Mouse (Mus musculus): ENCODE data around the gene Iba57.

Iba57 gene

DNA sequence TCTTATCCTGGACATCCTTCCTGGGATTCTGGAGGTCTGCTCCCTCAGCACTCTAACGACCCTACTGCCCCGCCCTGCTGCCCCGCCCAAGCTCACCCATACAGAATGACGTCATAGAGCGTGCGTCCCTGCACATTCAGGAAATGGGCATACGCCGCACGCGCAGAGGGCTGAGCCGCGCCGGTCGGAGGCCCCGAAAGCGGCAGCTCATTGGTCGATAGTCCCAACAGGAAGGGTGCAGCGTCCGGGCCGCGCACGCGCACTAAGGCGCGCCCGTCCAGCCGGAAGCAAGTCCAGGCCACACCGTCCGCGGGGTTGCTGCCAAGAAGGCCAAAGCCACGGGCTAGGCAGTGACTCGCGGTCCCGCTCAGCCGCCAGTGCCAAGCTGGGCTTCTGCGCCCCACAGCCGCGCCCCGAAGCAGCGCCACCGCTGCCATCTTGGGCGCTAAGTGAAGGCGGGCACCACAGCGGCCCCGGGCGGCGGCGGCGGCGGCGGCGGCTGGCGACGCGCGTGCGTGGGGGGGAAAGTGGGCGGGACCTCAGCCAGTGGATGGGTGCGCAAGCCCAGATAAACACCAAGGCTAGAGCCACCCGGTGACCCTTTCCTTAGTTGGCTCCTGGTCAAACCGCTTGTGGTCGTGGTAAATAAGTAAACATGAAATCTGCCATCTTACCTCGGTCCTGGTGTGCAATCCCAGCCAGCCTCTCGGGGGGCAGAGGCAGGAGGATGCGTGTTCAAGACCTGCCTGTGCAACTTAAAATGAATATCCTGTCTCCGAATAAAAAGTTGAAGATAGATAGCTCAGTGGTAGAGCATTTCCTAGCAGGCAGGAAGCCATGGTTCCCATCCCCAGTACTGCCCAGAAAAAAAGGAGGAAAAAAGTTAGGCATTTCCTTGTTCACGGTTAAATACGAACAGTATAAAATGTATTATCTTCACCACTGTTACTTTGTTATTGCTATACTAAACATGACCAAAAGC, at the start of gene Iba57:
TSS of gene Iba57 (minus strand) at position 485 of the 982 bp plus-strand sequence.
- 3% methylated on average over 68 of the region's 68 CpGs for WGBS

DNA sequence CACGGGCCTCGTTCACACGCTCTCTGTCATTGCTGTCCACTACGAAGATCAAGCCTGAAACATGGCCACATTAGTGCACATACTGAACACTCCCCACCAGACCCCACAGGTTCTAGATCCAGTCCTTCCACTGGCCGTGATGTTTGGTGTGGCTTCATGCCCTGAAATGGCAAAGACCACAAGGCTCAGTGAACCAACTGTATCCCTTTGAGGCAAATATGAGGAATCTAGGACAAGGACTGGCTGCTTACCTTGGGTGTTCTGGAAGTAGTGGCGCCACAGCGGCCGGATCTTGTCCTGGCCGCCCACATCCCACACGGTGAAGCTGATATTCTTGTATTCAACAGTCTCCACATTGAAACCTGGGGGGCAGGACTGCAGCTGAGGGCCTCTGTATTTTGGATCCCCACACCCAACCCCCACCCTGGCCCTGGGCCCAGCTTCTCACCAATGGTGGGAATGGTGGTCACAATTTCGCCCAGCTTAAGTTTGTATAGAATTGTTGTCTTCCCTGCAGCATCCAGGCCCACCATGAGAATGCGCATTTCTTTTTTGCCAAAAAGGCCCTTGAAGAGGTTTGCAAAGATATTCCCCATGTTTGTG, 49.5 kb upstream of the Iba57 start:
- WGBS = 64% methylated on average over 12 of the region's 12 CpGs

DNA sequence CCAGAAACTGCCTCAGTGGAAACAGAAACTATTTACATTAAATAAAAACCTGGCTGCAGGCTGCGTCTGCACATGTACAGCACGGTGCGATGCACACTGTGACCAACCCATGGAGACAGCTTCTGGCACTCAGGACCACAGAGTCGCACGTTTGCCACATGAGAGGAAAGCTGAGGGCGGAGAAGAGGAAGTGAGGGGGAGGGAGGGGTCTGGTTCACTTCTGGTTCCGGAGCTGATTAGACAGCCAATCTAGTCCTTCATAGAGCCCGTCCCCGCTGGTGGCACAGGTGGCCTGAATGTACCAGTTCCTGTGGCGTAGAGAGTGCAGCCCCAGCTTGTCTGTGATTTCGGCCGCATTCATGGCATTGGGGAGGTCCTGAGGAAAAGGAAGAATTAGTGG, 48.8 kb upstream of the Iba57 start:
- WGBS = 51% methylated on average over 12 of the region's 12 CpGs

DNA sequence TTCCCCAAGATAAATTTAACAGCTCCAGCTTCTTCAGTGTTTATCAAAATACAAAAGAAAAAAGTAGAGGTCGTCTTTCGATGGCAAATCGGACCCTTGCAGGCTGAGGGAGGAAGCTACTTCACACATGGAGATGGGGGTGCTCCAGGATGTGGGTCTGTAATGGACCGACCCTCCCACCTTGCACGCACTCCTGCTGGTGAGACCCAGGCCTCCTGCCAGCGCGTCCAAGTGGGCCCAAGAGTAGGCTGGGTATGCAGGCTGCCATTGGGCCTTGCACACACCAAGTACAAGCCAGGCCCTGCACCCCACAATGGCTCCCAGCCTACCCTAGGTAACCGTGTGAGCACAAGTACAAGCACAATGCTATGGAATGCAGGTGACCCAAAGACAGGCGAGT, 48.0 kb upstream of the Iba57 start:
- 73% methylated on average over 9 of the region's 9 CpGs for WGBS

DNA sequence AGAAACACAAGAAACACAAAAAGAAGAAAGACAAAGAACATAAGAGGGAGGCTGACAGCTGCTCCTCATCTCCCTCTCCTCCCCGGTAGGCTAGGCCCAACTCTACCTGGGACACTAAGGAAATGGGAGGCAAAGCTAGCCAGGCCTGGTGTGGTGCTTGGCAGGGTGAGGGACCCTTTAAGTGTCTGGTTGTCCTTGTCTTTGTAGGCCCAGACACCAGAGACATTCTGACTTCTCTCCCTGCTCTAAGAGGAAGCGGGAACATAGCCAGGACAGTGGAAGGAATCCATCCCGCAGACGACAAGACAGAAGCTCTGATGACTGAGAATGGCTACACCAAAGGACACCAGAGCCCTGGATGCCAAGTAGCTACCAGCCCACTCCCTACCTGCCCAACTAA, 46.5 kb upstream of the Iba57 start:
- WGBS = 56% methylated on average over 4 of the region's 4 CpGs

DNA sequence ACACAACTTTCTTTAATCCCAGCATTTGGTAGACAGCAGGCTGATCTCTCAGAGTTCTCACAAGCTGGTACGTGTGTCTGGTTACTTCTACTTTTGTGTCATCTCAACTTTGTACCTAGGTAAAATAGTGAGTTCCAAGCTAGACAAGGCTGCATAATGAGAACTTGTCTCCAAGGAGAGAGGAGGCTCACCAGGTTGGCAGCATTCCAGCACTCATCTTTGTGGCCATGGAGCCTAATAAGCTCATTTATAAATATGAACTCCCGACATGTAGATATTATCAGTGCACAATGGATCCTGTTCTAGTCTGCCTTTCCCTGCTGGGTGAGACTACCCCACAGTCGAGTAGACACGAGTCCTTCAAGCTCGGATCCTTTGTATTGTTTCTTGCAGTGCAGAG, 46.0 kb upstream of the Iba57 start:
- 38% methylated on average over 5 of the region's 5 CpGs for WGBS

DNA sequence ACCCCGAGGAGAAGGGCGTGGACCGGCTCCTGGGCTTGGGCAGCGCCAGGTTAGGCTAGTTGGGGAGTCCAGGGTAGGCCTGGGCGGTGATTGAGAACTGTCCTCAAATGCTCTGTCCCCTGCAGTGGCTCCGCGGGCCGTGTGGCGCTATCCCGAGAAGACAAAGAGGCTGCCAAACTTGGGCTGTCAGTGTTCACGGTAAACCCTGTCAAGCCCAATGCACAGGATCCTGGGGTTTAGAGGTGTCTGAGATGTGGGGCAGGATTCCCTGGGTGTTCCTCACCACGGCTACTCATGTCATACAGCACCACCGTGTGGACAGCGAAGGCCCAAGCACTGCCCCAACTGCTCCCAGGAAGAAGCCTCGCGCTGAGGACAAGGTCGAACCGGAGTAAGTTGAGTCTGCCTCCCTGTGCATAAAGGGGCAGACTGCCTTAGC, 45.5 kb upstream of the Iba57 start:
- WGBS = 7% methylated on average over 18 of the region's 18 CpGs

DNA sequence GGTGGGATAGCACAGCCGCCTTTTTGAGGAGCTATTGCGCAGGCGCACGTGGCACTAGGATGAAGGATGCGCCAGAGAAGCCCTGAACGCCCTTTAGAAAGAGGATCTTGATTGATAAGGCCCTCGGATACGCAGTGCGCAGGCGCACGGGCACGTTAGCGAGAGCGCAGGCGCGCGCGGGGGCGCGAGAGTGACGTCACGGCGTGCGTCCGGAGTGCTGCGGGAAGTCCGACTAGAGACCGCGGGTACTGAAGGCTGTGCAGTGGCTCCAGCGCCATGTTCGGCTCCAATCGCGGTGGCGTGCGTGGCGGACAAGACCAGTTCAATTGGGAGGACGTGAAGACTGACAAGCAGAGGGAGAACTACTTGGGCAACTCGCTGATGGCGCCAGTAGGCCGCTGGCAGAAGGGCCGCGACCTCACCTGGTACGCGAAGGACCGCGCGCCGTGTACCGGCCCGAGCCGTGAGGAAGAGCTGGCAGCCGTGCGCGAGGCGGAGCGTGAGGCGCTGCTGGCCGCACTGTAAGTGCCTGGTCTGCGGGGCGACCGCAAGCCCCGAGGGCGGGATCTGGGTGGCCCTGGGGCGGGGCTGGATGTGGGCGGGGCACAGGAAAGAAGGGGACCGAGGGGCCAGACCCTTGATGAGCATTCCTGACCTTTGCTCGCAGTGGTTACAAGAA, 44.8 kb upstream of the Iba57 start, which contains the start of gene 2310033P09Rik:
TSS of gene 2310033P09Rik (plus strand) at position 169 of the 679 bp plus-strand sequence.
- WGBS = under 1% methylated on average over 67 of the region's 67 CpGs

DNA sequence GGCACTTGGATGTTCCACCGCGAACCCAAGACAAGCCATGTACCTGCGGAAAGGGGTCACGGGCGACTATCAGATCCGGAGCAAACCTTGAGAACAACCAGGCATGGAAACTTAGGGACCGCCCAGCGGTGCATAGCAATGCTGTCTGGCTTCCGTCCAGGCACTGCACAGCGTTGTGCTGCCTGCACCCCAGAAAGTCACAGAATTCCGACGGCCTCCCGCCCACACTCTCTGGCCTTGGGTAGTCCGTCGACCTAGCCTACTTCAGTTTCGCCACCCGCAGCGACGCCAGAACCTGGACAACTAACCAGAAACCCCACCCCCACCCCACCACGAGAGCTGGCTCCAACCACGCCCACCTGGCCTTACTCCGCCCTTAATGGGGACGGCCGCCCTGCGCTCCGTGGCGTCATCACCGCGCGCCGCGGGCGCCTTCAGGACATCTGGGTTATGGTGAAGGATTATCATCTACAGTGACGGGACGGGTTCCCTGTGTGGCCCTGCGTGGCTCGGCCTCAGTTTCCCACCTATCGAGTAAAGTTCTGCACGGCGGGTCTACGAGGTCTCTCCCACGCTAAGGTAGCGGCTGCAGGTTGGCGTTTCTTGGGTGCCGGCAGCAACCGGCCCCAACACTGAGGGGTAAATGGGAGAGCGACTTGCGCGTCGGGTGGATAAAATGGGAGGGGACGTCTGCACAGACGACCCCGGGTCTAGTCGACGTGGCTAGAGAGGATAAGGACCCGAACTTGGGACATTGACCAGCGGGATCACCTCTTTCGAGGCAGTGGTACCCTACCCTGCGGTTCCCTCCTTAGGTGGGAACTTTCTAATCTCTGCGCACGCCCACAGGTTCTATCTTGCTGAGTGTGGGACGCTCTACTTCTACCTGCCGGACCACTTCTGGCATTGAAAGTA, 38.8 kb upstream of the Iba57 start, which contains the start of gene Mrpl55:
TSS of gene Mrpl55 (plus strand) at position 406 of the 915 bp plus-strand sequence.
- WGBS = under 1% methylated on average over 63 of the region's 63 CpGs

DNA sequence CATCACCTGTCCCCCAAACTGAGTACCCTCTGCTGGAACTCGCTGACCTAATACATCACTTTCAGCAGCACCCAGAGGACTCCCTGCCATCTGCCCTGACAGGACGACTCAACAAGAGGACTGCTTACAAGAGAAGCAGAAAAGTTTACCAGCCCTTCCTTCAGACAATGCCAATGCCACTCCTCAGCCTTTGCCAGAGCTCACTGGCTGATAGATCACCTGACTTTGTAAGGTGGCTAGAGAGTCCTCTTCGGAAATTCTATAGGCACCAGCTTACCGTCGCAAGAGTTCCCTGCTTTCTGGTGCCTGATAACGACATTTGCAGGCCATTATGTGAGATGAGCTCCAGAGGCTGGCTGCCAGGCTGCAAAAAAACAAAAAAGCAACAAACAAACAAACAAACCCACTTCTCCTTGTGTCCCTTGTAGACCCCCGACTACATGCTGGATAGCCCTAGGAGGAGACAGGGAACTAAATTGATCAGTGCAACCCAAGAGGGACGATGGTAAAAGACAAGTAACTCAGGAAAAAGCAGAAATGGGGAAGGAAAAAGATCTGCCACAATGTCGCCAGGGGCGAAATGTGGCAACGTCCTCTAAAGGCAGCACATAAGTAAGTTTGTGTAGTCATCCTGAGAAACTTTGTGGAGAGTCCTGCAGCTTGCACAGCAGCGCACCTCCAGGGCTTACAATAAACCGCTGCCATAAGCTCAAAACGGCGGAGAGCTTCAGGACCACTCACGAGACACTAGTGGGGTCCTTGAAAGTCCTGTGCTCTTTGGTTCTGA, 37.9 kb upstream of the Iba57 start:
- WGBS = 31% methylated on average over 16 of the region's 16 CpGs

DNA sequence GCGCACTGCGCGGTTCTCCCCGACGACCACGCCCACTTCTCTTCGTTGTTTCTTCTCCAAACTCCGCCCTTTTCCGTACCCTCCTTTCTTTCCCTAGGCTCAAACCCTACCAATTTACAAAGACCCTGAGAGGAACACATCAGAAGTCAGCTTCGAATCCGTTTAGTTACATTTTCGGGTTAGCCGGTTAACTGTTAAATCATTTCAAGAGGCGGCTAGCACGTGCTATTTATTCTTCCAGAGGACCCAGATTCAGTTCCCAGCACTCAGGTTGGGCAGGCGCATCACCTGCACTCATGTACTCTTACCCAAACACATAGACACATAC, 28.5 kb upstream of the Iba57 start, which contains the start of gene Guk1:
TSS of gene Guk1 (minus strand) at position 154 of the 328 bp plus-strand sequence.
- 3% methylated on average over 16 of the region's 16 CpGs for WGBS

DNA sequence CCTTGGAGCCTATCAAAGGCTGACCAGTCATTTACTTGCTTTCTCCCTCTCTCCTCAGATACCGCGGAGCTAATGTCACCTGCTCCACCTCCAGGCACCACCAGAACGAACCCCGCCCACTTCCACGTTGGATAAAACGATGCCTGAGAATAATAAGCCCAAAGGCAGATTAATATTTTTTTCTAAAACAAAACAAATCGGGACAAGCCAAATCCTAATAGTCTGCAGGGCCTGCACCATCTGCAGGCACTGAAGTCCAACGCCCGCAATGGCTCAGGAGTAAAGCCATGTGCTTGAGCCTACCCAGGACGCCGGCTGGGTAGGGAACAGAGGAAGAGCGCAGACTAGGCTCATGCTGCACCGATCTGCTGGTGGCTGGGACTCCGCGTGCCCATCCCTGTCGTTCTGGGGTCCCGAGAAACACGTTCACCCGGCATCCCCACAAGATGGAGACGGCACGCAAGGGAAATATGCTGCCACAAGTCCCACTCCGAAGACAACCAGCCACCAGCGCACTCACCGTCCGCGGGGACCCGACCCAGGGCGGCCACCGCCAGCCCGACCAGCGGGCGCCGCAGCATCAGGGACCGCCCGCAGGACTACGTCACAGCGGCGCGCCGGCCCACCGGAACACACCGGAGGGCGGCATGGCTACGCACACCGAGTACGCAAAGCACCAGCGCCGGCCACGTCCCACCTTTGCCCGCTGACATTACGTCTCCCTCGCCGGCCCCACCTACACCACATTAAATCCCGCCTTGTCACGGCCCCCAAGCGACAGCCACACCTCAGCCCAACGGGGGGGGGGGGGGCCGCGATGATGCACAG, 27.9 kb upstream of the Iba57 start:
- under 1% methylated on average over 59 of the region's 59 CpGs for WGBS

DNA sequence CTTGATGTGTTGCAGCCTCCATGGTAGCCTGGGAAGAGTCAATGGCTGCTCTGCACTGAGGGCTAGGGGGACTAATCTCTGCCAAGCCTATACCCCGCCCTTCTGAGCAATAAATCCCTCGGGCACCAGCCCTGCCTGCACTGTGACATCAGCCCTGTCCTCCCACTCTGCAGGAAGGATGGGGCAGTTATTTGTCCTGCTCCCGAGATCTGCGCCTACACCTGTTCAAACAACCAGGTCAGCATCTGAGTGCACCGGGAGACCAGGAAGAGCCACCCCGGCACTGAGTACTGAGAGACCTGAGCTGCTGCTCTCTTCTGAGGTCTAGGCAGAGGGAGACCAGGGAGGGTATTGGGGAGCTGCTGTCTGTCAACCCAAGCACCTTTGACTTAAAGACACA, 24.2 kb upstream of the Iba57 start:
- 76% methylated on average over 6 of the region's 6 CpGs for WGBS

DNA sequence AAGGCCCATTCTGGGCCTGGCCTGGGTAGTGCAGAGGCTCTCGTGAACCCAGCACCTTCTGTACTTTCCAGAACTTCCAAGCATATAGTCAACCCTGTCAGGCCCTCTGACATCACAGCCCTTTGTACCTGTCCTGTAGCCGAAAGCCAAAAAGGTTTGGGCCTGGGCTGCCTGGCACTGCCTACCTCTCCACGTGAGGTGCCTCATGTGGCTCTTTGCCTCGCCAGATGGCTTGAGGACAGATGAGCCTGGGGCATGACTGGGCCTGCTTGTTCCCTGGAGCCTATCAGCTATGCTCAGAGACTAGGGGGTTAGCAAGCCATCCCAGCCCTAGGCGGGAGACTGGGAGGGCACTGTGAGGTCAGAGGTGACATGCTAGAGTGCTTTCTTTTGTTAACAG, 22.0 kb upstream of the Iba57 start:
- WGBS = 86% methylated on average over 5 of the region's 5 CpGs

DNA sequence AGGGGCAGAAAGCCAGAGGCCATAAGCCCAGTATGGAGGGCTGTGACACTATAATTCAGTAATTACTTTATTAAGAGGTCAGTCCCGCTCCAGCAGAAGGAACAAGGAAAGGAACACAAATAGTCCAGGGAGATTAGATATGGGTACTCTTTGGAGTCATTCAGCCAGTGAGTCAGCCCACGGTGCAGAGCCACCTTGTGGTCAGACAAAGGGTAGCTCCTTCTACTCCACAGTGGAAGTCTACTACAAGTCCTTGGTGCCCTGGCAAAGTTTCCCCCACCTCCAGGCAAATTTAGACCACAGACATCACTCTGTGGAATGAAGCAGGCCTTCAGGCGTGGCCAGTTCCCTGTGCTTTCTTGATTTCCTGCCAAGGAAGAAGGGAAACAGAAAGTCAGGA, 20.3 kb upstream of the Iba57 start:
- 27% methylated on average over 3 of the region's 3 CpGs for WGBS

DNA sequence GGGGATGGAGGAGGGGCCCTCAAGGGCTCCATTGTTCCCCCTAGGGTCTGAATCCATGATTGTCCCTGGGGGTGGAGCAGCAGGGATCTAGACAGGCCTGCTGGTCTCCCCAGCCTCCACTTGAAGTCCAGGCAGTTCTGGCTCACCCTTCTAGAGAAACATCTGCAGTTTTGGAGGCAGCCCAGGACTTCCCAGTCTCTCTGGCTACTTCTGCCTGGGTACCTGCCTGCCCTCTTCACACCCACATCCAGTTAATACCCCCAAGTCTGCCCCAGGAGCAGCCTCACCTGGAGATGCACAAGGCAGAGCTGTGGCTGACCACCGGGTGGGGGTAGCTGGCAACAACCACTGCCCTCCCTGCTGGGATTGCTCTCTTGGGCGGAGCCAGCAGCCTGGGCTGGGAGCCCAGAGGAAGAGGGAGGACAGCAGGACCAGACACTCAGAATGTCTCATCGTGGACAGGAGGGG, 19.4 kb upstream of the Iba57 start, which contains the start of gene Gjc2:
TSS of gene Gjc2 (minus strand) at position 350 of the 468 bp plus-strand sequence.
- WGBS = 31% methylated on average over 3 of the region's 3 CpGs

DNA sequence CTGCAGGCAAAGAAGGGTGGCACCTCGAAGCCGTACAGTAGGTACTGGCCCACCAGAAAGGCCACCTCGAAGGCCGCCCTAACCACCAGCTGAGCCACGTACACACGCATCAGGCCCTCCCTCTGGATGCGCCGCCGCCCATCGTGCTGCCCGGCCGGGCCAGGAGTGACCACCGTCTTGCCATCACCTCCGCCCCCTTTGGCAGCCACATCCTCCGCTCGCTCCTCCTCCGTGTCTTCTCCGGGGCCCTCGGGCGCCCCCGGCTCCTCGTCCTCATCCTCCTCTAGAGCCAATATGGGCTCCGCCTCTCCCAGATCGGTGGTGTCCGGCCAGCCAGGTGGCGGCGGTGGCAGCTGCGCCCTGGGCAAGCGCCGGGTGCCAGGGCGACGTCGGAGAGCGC, 13.4 kb upstream of the Iba57 start:
- WGBS = 10% methylated on average over 34 of the region's 34 CpGs

DNA sequence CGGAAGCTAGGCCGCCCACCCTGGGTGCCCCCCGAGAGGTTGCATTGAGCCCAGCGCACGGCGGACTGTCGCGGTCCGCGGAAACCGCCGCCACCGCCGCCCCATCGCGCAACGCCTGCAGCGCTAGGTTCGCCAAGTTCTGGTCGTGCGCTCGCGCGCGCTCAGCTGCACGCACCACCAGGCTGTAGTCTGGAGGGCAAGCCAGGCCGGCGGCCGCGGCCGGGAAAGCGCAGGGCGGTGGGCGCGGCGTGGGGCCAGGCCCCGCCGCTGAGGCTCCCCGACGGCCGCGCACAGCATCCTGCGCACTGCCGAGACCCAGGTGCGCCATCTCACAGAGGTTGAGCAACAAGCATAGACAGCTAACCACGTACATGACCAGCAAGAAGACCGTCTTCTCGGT, 12.9 kb upstream of the Iba57 start:
- WGBS = 3% methylated on average over 48 of the region's 48 CpGs

DNA sequence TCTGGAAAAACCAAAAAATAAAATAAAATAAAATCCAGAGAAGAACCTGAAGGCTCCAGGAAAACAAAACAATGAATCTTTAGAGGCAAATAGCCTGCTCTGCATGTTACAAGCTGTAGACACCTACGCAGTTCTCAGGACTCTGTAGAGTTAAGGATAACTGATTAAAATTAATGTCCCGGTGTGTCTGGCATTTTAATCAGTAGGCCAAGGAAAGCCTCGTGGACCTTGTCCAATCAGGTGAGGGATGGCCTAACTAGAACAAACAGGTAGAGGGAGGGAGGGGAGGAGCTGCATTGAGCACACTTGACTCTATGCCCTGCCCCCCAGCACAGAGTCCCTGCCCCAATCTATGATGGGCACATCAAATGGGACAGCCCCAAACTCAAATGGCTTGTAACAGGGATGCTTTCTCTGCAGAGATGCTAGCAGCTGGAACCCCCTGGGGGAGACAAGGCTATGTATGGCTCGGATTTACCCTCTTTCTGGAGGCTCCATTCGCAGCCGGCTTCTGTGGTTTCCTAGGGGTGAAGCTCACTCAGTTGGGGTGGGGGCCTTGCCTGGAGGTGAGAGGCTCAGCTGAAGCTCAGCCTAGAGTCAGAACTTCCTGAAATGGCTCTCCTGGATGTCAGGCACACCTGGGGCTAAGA, 10.8 kb upstream of the Iba57 start:
- WGBS = 78% methylated on average over 6 of the region's 6 CpGs

Measured in cerebral cortex, adult 2 months (tissue).